Mouse (Mus musculus): ENCODE results near the gene Syt6.
"Not testable (repeated sequence)": the region's sequence is repeated elsewhere in the genome, so short reads cannot be mapped to it uniquely, and the experiment has no call there.

Gene Syt6

GRCm38 (mm10) chr3:103601011-103601410, 26.0 kb downstream of the Syt6 start:
- DNase-seq (ENCODE audit: low spot score), result no peak

GRCm38 (mm10) chr3:103601561-103601960, 26.5 kb downstream of the Syt6 start:
- no peak for DNase-seq (ENCODE audit: low spot score)

GRCm38 (mm10) chr3:103606045-103606597, 31.1 kb downstream of the Syt6 start:
- DNase-seq (ENCODE audit: low spot score), result no peak

- no peak for DNase-seq (ENCODE audit: low spot score)
Observed at GRCm38 (mm10) chr3:103606660-103607595, 31.9 kb downstream of the Syt6 start.

- no peak for DNase-seq (ENCODE audit: low spot score)
Observed at GRCm38 (mm10) chr3:103610231-103610630, 35.2 kb downstream of the Syt6 start.

DNA sequence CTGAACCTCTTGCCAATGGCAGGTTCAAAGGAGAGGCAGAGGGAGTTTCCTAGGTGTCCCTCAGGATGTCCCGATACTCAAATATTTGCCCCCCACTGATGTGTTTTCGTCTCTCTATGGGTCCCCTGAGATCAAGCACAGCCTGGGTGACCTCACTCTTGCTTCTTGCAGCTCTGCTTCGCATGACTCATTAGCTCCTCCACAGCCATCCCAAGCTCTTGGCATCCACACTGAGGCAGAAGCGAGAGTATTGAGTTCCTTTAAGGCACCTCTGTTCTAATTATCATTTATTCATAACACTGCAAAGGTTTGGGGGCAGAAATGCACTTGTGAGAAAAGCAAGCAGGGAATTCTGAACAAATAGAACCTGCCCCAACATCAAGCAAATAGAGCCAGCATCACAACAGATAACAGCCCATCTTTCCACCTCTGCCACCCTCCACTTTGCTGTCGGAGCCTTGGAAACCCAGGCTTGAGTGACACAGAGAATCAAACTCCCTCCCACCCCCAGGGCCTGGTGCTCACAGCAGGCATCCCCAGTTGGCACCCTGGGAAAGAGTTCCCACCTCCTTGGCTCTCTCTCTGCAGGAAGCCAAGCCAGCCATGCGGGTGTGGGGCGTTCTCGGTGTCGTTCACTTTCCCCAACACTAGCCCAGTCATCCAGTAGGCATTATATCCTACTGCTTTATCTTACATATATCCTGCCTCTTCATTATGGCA, 37.8 kb downstream of the Syt6 start:
- no peak for DNase-seq (ENCODE audit: low spot score)

- no peak for DNase-seq (ENCODE audit: low spot score)
Observed at GRCm38 (mm10) chr3:103615621-103616020, 40.6 kb downstream of the Syt6 start.

DNA sequence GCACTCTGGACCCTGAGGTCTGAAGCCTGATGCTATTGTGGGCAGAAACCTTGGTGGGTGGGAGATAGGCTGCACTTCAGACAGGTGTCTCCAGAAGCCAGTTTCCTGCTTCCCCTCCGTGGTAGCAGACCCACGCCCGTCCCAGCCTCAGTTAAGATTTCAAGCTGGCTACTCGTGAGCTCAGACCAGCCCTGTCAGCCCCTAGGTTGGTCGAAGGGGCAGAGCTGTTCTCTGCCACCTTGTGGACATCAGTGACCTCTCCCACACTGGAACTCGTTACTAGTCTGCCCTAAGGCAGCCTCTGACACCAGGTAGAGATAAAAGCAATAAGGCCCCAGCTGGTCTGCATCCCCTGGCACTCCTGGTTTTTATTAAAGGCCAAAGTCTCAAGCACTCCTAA, 42.0 kb downstream of the Syt6 start:
- DNase-seq (ENCODE audit: low spot score), result no peak

GRCm38 (mm10) chr3:103620101-103620500, 45.1 kb downstream of the Syt6 start:
- no peak for DNase-seq (ENCODE audit: low spot score)

DNA sequence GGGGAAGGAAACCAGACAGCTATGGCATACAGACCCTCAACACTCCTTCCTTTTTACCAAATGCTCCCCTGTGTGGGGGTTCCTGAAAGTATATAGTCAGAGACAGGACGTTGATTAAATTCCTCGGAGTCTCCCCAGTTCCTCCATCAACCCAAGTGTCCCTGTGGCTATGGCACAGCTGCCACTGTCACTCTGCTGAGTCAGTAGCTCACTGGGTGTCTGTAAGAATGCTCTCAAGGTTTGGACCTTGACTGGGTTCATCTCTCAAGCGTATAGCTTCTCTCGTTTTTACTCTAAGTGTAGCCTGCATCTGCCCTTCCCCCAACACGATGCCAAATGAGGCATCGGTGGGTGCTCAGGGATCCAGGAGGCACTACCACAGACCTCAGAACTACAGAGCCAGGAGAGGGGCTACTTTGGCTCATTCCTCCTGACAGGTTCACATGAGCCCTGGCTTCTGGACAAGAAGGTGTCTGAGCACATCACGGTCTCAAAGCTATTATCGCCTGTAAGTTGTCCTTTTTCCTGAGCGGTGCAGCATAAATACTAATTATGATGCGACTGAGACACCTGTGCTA, 49.0 kb downstream of the Syt6 start:
- DNase-seq (ENCODE audit: low spot score), result no peak

DNA sequence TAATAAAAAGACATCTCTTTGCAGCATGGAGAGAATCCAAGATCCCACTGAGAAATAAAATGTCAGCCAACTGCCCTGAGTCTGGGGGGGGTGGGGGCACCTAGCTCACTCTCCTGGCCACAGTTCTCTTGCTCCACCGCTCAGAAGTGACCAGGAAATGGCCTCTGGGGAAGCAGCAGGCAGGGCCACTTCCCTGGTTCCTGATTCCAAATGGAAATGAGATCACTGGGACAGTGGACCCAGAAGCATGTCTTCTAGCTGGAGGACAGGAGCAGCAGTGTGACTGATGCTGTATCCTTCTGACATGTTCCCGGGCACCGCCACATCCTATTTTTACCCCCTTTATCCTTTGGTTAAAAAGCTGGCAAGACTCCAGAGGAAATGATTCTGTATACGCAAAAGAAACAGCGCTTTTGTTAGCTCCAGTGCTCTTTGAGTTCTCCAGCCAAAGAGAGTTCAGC, 49.6 kb downstream of the Syt6 start:
- DNase-seq (ENCODE audit: low spot score), result no peak

DNA sequence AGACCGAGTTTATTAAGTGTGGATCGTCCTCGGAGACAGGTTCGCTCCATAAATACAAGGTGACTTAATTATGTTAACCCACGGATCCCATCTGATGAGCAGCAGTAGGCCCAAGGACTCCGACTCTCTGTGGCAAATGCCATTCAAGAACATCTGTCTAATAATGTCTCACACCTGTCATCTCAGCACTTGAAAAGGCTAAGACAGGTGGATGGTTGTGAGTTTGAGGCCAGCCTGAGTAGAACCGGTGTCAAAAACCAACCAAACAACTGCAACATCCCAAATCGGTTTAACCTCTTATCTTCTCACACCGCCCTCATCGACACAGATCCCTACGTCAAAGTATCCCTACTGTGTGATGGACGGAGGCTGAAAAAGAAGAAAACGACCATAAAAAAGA, 50.1 kb downstream of the Syt6 start:
- no peak for DNase-seq (ENCODE audit: low spot score)

- DNase-seq (ENCODE audit: low spot score), result no peak
Observed at GRCm38 (mm10) chr3:103626481-103626880, 51.5 kb downstream of the Syt6 start.

- DNase-seq (ENCODE audit: low spot score), result no peak
Observed at GRCm38 (mm10) chr3:103627661-103628060, 52.6 kb downstream of the Syt6 start.

GRCm38 (mm10) chr3:103633124-103633523, 58.1 kb downstream of the Syt6 start:
- no peak for DNase-seq (ENCODE audit: low spot score)

- no peak for DNase-seq (ENCODE audit: low spot score)
Observed at GRCm38 (mm10) chr3:103633831-103634230, 58.8 kb downstream of the Syt6 start.

DNA sequence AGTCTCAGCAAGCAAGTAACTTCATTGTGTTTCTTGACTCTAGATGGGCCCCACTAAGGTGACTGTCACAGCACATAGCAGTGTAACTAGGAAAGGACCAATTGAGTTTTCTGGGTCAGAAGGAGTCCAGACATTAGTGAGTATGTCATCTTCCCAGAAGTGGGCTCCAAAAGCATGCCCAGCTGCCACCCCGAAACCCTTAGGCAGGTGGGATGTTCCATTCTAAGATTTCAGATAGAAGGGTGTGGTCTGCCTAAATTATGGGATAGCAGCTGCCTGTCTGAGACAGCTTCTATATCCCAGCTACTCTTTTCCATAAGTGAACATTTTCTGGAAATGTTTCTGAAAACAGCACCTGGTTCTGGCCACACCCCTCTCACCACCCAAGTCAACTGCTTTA, 59.2 kb downstream of the Syt6 start:
- DNase-seq (ENCODE audit: low spot score), result no peak

DNA sequence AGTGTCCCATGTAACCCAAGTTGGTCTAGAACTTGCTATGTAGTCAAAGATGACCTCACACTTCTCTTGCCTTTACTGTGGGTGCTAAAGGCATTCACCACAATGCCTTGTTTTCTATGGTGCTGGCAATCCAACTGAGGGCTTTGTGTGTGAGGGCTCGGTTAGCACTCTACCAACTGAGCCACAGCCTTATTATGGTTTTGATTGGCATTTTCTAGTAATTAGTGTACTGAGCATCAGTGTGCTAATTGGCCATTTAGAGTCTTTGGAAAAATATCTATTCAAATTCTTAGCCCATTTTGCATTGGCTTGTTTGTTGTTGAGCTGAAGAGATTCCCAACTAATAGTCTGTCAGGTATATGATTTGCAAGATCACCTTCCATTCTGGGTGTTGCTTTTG, 62.6 kb downstream of the Syt6 start:
- no peak for DNase-seq (ENCODE audit: low spot score)

GRCm38 (mm10) chr3:103640226-103640803, 65.3 kb downstream of the Syt6 start:
- no peak for DNase-seq (ENCODE audit: low spot score)

DNA sequence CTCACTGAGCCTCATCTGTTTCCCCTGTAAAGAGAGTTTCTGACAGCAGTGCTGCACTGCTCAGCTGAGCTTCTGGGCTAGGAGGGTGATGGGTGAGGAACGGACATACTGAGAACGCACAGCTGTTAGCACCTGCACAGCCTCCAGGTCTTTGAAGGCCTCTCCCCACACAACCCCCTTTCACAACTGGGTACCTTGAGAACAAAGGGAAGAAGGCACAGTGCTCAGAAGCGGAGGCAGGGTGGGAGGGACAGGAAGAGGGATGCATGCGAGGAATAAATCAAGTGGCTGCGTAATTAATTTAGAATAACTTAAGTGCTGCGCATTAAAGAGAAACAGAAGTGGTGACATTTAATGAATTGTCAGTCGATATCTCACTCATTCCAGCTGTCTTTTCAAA, 66.3 kb downstream of the Syt6 start:
- DNase-seq (ENCODE audit: low spot score), result no peak

DNA sequence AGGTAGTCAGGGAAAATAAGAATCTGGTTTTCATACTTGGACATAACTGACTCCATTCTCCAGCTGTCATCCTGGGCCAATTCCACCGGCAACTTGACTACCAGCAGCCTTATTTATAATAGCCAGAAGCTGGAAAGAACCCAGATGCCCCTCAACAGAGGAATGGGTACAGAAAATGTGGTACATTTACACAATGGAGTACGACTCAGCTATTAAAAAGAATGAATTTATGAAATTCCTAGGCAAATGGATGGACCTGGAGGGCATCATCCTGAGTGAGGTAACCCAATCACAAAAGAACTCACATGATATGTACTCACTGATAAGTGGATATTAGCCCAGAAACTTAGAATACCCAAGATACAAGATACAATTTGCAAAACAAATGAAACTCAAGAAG, 70.9 kb downstream of the Syt6 start, which contains the start of gene Atg4a-ps:
Gene Atg4a-ps (minus strand): TSS at position 101 of the 400 bp plus-strand sequence.
- DNase-seq (ENCODE audit: low spot score), result not testable (repeated sequence)

Data from urinary bladder, postnatal 10 days (tissue).